Mouse (Mus musculus): ENCODE data around the gene Frmd6.

Gene Frmd6

DNA sequence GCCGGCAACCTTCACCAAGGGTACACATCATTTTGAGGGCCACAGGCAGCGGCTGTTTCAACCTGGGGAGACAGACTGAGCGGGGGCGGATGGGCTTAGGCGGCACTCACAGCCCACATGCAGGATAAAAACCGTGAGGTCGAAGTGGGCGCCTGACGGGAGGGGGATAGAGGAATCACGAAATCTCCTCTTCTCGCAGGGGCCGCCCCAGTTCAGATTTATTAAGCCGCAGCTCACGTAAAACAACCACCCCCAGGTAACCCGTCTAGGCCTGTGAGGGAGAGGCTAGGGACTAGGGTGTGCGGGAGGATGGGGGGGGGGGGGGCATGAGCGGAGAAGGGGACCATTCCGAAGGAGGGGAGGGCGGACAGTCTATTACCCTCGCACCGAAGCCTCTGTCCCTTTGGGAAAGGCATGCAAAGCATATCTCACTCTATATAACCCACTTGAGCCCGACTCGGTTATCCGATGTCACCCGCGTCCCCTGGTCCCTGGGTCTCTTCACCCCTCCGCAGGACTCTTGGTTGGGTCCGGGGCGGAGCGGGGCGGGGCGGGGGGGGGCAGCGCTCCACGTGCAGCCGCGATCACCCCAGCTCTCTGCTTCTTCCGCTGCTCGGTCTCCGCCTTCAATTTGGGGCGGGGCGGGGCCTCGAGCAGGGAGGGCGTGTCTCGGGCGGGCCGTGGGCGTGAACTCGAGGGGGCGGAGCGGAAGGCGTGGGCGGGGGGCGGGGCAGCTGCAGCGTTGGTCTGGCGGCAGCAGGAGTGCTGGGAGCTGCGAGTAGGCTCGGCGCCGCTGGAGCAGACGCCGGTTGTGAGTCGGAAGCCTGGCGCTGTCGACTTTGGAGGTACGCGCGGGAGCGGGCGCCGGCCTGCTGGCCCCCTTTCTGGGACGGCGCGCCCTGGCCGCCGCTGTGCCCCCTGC is at the start of gene Frmd6:
Gene Frmd6 (plus strand): TSS at position 786 of the 922 bp plus-strand sequence.
- DNase-seq, result peak; percentile 91

DNA sequence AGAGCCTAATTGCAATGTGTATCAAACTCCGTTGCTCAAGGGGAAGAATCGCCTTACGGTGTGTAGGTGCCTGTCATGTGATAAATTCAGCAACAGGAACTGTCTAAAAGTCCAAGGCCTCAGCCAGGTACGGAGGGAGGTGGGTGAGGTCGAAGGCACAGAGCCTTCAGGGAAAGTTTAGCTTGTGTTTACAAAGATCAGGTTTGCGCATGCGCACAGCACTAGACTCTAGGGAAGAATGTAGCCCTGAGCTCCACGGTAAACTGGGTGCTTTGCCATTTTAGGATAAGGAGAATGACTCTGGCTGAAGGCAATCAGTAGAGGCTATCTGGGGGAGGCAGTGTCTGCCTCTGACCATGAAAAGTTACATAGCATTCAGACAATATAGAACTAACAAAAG is 49.7 kb upstream of the Frmd6 start:
- DNase-seq, result no peak

DNA sequence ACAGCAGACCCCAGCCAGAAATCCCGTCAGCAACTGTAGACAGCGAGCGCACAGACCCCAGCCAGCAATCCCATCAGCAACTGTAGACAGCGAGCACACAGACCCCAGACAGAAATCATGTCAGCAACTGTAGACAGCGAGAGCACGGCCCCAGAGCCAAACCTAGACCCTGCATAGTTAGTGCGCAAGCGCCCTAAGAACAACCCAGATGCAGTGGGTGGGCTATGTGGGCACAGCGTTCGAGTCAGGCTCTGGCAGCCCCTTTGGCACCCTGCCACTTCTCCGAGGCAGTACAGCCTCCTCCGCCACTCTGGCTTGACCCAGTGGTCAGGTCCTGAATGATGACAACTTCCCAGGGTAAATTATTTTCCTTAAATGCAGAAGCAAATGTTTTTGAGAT is 48.6 kb upstream of the Frmd6 start:
- no peak for DNase-seq

DNA sequence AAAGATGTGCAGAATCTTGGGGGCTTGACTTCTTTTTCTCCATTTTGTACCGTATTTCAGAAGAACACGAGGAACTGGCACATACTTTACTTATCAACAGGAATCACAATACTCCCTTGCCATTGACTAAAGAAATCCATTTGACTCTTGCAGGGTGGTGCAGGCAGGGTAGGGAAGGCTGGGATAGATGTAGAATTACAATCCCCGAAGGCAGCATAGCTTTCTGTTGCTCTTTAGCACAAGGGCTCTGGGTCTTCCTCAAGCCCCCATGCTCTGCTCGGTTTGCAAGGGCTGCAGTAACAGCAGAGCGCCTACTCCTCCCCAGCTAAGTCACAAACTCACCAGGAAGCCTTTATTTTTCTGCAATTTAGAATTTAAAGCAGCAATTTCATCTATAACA is 47.8 kb upstream of the Frmd6 start:
- no peak for DNase-seq

DNA sequence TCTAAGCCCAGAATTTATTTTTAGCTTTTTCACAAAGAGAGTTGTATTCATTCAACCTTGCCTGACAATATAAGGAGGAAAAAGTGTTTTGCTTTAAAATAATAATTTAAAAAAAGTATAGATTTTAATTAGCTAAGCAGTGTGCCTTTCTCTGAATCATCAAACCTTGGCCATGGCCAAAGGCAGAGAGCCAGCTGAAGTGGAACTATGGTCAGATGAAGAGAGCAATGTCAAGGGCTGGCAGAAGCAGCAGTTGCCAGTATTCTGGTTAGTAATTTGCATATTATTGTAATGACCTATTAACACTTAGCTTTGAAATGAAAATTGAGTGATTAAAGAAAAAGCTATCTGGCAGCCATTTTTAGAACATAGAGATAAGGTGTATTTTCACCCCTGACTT is 47.4 kb upstream of the Frmd6 start:
- no peak for DNase-seq

DNA sequence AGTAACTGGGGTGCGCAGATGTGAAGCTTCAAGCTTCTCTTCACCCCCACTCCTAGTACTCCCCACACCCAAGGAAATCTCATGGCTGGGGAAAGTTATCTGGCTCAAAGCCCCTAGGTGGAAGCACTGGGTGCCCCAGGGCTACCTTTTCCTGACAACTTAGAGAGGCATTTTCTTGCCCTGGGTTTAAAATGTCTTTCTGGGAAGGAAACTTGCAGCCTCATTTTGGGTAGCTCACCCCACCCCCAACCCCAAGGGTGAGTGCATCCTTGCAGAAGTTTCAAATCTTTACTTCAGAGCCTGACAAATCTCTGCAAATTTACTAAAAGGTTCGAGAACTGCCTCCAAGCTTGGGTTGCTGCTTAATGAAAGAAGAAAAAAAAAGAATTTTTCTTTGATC is 47.0 kb upstream of the Frmd6 start:
- no peak for DNase-seq

DNA sequence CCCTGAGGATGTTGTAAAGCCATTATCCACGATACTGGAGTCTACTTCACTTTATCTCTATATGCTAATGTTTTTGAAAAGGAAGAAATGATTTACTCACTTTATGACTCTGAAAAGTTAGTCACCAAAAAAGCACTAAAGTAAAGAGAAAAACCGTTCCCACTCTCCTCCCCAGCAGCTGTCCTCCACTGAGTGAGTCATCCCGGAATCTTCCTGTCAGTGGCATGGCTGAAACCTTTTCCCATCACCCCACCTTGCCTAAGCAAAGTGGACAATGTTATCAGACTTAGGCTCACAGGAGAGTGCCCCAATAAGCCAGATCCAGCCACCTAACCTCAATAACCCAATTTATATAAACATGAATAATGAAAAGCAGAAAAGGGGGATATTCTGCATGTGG is 46.6 kb upstream of the Frmd6 start:
- DNase-seq, result no peak

DNA sequence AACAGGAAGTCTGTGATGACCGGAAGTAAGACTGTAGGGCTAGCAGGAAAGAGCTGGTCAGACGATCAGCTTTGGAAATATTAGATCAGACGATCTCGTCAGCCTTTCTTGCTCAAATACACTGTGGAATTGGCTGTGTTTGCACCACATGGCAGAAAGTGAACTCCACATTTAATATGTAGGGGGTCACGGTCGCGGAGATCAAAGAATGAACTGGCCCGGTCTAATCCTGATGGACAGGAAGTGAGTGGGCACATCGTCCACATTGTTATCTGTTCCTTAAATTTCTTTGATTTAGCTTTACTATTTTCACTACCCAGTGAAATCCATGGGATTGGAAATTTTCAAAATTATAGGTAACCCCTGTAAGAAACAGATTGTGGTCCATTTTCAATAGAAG is 42.3 kb upstream of the Frmd6 start:
- DNase-seq, result no peak

DNA sequence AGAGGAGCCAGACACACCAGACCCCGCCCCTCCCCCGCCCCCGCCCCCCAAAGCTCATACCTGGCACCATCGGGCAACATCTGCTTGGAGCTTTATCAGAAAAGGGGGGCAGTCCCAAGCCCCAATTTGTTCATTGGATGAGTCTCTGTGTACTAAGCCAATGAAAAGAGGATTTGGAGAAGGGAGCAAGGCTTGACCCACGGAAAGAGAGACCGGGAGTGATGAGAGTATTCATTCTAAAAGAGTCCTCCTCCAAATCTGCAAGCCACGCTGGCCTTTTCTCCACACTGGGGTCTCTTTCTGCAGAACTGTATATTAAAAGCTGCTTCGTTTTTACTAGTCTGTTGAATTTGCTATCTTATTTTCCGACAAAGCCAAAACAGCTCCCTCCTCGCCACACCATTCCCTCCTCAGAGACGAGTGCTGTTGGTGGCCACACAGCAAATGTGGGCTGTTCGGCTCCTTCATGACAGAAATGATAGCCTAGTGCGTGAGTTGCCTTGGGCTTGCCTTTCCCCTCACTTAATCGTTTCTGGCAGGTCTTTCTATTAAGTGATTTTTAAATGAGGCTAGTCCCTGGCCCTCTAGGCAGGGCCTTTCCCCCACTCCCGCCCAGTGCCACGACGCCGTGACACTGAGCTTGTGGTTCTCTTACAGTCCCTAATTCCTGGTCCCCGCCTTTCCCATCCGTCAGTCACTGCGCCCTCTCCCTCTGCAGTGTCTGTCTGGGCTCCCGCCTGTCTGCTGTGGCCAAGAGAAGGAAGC is 41.7 kb upstream of the Frmd6 start:
- DNase-seq, result no peak

DNA sequence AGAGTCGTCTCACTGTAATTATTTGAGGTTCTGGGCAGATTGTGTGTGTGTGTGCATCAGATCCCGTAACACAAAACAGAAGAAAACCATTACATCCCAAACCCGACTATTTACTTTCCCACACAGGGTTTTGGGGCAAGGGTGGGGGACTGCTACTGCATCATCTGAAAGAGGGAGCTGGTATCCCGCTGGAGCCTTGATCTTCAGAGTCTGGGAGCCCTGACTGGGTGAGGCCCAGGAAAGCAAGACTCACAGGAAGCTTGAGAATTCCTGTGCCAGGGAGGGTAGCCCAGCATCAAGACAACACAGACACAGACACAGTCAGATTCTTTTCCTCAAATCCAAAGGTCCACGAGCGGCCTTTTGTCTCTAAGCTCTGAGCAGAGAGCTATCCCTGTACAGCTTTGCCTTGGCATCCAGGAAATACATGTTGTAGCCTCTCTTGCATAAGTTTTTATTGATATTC is 41.0 kb upstream of the Frmd6 start:
- DNase-seq, result no peak

DNA sequence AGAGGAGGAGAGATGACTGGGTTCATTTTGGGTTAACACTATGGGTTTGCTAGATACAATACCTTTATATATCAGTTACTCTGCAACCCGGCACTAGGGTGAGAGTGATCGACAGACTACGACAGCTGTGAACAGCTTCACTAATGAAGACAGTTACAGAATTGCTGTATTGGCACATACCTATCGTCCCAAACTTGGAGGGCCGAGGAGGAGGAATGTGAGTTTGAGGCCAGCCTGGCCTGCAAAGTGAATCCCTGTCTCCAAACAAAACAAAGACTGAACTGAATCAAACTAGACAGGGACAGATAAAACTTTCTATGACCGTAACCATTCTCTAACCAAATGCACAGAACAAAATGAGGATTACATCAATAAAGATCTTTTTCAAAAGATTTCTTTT is 36.0 kb upstream of the Frmd6 start:
- DNase-seq, result no peak

DNA sequence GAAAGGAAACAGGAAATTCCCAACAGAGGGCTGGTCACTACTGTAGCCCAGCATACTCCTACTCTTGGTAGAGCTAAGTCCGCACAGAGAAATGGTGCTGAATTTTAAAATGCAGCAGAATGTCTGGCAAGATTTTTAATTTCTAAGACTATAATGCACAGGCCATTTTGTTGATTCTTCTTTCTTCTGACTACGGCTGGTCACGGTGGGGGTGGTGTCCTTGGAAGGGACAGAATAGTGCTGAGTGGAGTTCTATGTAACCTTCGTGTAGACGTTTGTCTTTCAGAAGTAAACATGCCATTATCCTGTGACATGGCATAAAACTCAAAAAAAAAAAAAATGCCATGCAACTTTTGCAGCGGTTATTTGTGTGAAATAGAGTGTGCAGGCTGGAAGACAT is 32.0 kb upstream of the Frmd6 start:
- DNase-seq, result no peak

DNA sequence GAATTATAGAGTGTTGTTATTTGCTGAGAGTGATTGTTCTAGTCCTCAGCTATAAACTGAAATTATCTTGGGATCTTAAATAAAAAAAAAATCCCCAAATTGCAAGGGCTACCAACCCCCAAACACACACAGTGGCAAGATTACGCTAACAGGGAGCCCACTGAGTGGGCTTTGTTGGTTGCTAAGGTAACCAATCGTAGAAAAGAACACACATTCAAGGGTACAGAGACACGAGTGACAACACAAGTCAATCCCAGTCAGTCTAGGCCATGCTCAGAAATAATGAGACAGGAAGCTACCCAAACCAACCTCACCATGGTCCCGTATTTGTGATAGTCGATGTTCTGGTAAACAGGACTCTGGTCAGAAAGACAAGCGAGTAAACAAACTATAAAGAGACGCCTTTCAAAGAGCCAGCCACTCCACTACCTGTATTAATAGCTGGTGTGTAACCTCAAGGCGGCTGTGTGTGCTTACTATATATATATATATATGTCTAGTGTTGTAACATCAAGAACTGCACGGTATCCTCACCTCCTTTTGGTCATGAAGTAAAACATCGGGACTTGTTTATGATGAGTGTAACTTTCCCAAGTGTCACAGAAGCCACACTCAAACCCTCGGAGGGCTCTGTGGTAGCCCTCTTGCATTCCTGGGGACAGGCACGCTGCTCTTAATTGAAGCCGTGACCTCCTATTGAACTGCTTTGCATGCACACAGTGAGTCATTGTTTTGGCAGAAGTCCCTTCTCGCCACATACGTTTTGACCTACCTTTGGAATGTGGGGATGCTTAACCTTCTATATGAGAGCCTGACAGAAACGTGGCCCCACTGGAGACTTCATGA is 30.5 kb upstream of the Frmd6 start:
- no peak for DNase-seq

DNA sequence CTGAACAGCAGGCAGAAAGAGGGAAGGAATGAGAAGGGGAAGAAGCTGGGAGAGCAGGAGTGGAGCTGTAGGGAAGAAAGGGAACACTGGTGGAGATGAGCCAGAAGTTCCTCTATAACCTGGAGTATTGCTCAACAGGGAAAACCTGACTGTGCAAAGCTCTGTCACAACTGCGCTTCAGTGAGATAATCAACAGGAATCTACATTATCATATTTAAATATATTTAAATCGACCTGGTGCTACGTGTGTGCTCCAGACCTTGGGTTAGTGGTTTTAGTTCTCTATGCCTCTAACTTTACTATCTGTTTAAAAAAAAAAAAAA is 30.0 kb upstream of the Frmd6 start:
- DNase-seq, result no peak

DNA sequence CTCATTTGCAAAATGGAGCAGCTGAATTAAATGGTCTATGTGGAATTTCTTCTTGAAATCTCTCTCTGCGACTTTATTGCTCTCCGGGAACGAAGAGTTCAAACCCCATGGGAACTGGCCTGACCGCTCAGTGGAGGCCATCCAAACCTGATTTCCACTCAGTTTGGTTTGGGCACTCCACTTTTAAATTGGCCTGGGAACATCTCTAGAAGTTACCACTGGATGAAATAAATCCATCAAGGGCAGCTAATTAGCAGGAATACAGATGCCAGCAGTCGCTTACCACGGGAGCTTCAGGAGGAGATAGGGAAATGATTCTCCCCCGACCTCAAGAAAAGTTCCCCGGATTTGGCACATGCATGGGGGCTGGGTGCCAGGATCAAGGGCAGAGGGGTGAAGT is 26.8 kb upstream of the Frmd6 start:
- peak; percentile 14 for DNase-seq

DNA sequence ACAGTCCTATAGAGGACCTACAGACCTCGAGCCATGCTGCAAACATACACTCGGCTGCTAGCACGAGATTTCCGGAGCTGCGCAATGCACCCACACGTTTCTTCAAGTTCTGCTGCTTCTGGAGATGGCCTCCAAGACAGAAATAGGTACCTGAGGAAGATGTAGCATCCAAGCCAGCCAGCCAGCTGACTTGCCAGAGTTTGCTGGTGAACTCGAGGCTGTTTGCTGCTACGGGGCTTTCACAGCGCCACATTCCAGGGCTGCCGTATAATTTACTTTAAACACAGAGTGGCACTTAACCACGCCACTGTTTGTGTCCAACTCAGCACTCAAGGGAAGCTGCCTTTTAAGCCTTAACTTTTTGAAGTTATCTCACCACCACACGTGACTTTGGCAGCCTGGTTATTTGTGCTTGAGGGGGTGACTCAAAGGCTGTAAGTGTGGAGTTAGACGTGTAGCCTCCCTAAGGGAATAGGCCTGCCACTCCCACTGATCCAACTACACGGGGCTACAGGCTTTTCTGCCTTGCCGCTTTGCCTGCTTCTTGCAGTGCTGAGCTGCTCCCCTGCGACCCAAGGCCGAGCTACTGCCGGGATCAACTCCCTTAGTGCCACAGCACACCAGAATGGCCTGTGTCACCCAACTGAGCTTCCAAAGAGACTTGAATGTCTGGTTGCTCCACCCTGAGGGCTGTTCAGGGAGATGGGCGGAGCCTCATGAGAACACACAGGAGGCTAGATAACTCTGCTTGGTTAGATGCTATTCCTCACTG is 25.9 kb upstream of the Frmd6 start:
- DNase-seq, result no peak

DNA sequence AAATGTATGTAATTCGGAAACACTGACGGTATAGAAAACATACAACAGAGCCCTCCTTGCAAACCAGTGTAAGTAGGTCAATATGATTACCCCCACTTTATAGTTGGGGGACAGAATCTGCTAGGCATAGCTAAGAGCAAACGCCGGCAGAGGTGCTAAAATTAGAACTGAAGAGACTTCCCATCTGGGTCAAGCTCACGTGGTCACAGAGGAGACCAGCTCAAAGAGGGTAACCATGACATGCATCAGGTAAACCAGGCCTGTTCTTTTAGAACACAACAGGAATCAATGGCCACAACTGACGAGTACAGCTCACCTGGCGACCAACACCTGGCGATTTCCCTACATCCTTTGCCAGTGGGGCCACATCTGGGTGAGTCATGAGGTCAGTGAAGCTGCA is 25.2 kb upstream of the Frmd6 start:
- no peak for DNase-seq

DNA sequence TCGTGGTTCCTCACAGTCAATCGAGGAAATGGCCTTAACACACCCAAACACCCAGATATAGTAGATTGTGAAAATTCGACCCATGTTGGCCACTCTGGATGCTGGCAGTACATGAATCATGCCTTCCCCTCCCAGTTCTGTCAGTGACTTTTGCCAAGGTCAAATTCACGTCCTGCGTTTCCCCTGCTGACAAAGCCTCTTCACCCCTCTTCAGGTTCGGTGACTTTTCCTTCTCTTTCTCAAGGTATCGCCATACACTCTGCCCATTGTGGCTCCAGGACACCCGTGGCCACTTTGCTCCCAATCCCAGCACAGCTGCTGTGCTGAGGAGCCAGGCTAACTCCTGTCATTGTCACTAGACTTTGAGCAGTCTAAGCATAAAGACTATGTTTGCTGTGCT is 24.0 kb upstream of the Frmd6 start:
- no peak for DNase-seq

DNA sequence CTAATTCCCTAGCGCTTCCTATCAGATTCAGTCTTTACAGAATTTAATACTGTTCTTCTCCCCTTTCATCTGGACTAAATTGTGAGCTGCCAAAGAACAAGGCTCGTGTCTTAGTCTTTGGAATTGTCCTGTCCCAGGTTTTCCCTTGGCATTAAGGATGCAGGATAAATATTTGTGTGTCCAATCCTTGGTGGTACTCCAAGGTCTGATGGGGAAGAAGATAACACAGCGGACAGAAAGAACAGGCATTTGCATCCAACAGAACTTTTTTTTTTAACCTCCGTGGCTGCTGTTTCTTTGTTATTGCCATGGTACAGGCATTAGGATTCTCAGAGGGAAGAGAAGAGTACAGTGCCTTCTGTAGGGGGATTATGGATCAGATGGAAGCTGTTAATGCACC is 21.8 kb upstream of the Frmd6 start:
- no peak for DNase-seq

DNA sequence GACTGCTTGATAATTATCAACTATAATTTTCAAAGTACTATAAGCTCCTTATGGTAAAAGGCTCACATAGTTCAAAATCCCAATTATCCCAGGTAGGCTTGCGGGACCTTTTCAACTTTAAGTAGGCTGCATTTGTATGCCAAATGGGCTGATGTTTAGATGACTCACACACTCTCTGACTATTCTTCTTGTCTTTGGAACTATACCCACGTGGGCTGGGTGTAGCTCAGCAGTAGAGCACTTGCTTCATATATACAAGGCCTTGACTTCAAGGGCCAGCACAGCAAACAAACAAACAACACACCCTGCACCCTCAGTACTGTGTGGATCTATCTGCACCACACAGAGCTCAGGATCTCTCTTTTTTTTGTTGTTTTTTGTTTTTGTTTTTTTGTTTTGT is 20.3 kb upstream of the Frmd6 start:
- DNase-seq, result no peak

DNA sequence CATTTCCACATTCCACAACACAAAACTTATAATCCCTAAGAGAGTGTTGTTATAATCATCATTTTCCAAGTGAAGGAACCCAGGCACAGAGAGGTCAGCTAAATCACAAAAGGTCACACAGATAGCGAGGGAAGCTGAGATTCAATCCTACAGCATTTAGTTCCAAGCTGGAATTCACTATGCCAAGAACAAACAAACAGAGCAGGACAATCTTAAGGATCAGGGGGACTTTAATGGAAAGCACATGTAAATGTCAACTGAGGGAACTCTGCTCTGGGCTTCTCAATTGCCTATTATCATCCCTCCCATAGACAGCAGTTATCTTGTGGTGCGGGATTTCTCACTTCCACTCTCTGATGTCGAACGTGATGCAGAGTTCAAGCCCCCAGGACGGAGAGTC is 17.8 kb upstream of the Frmd6 start:
- DNase-seq, result no peak

DNA sequence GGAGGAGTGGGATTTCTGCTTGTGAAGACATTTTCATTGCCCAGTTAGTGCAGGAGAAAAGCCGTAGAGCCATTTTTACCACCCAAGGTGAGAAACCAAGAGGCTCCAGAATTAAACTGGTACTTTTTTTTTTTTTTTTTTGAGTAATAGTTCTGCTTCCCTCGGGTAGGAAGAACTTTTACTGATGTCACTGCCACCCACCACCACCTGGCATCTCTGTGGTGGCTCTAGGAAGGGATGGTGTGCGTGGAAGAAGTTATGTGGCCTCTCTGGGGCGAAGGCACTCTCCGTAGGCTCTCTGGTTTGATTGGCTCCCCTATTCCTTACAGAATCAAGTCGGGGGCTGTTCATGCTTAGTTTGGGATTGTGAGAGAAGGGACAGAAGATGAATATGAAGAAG is 17.3 kb upstream of the Frmd6 start:
- DNase-seq, result no peak

DNA sequence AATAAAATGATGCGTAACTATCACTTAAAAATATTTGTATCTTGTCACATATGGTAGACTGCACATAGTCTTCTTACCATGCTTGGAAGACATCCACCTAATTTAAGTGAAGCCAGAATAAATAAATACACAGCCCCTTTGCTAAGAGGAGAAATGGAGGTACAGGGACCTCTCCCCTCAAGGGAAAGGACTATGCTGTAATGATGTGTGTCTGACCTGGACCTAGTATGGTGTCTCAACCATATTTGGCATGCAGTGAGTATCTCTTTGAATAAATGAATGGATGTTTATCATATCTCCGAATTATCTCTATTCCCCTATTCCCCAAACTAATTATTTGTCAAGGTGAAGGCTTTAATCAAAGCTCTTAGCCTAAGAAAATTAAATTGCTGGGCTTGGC is 15.4 kb upstream of the Frmd6 start:
- DNase-seq, result no peak
